Mouse (Mus musculus) heart, embryonic 14.5 days (tissue): Measurements from ENCODE around the gene Zfhx3. TPM values are rescaled to one million over a fixed set of nuclear protein-coding genes. Genes with fewer than 3 reads are reported as not detected.
A peak's percentile ranks its signal among the peaks of the same experiment; 100 is the strongest.

Experiments used
- ATAC-seq: fragments of 200-750 bp; cut with Nextera tagmentation; 2 replicates; pipeline ENCODE4 v1.8.0; 2017; ENCODE audit warnings: low read depth, moderate TSS enrichment; ENCODE audit not compliant: insufficient number of reproducible peaks, insufficient read depth, low FRiP score
- H3K27ac ChIP-seq, 2 experiments: fragments of 200-500 bp in 1 of 2; fragments of 300-500 bp in 1 of 2; sonication (generic) in 1 of 2; replicated peaks in 1 of 2; 2 replicates each; pipeline ENCODE4 v1.5.1; 2012 to 2014; ENCODE audit warnings: low read depth in 2 of 2, low read length in 2 of 2, control low read depth in 1 of 2, mild to moderate bottlenecking in 1 of 2, mixed read lengths in 1 of 2; ENCODE audit not compliant: control insufficient read depth in 1 of 2, insufficient read depth in 1 of 2
- H3K27me3 ChIP-seq: fragments of 300-500 bp; sonication (generic); 2 replicates; pipeline ENCODE4 v1.6.1; 2014; ENCODE audit warnings: mild to moderate bottlenecking, low read length, control low read depth; ENCODE audit not compliant: control insufficient read depth, insufficient read depth
- H3K36me3 ChIP-seq: fragments of 300-500 bp; sonication (generic); 2 replicates; pipeline ENCODE4 v1.6.1; 2014; ENCODE audit warnings: mild to moderate bottlenecking, control low read depth, low read length, mixed read lengths; ENCODE audit not compliant: control insufficient read depth, insufficient read depth
- H3K4me1 ChIP-seq, 2 experiments: fragments of 200-500 bp in 1 of 2; fragments of 300-500 bp in 1 of 2; sonication (generic) in 1 of 2; 2 replicates each; pipeline ENCODE4 v1.6.1; 2012 to 2014; ENCODE audit warnings: low read length in 2 of 2, control low read depth in 1 of 2, mixed read lengths in 1 of 2; ENCODE audit not compliant: control insufficient read depth in 2 of 2, insufficient read depth in 2 of 2
- H3K4me2 ChIP-seq: fragments of 300-500 bp; sonication (generic); 2 replicates; pipeline ENCODE4 v1.6.1; 2014; ENCODE audit warnings: mild to moderate bottlenecking, low read length
- H3K4me3 ChIP-seq, 2 experiments: fragments of 200-500 bp in 1 of 2; fragments of 300-500 bp in 1 of 2; sonication (generic) in 1 of 2; 2 replicates each; pipeline ENCODE4 v1.5.1; 2012 to 2014; ENCODE audit warnings: low read length in 2 of 2, mild to moderate bottlenecking in 2 of 2, control low read depth in 1 of 2, low read depth in 1 of 2, moderate library complexity in 1 of 2; ENCODE audit not compliant: control insufficient read depth in 1 of 2, insufficient read depth in 1 of 2
- H3K9ac ChIP-seq: fragments of 300-500 bp; sonication (generic); 2 replicates; pipeline ENCODE4 v1.6.1; 2014; ENCODE audit warnings: mild to moderate bottlenecking, low read length
- H3K9me3 ChIP-seq: fragments of 300-500 bp; sonication (generic); 2 replicates; pipeline ENCODE4 v1.6.1; 2016; ENCODE audit warnings: low read length, control low read depth; ENCODE audit not compliant: control insufficient read depth
- WGBS: fragments of 180-500 bp; shearing (Covaris S2); extraction: QIAGEN DNeasy Blood & Tissue Kit; methylation state at CpG from one replicate; pipeline ENCODE4 v1.1.7; 2014; 5-methylcytosine and 5-hydroxymethylcytosine counted together
- polyA plus RNA-seq: library from polyadenylated mRNA; unstranded; fragments of >200 nt; fragmentation: Nextera tagmentation; extraction: Ambion mirVana; gene quantifications from 2 replicates; pipeline ENCODE4 v1.2.1, GENCODE M21; 2014

Gene Zfhx3
- polyA plus RNA-seq, 1 experiment from 2014 or later, result 6.4 TPM

DNA sequence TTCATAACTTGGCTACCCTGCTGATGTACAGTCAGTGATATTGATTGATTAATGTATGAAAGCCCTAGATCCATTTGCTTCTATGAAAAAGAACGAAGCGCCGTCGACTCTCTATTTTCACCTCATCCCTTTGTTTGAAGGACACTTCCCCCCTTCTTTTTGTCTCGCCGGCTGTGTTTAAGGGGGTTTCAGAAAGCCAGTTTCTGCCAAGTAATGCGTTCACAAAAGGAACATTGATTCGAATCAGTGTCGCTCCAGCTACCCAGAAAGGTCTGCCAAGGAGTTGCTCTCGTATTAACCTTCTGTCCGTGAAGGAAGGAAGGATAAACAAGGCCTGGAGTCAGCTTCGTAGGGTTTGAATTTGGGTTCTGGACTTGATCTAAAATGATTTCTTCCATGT, 943.4 kb downstream of the Zfhx3 start:
- H3K27ac ChIP-seq, result no peak overlapping the region
- no peaks in the 10 kb centered on the region for H3K27me3 ChIP-seq
- no peak overlapping the region for H3K4me3 ChIP-seq
- H3K4me1 ChIP-seq, result peaks cover 18 to 19% of the 10 kb centered on the region in 2 experiments
- ATAC-seq, result no peak
- no peak overlapping the region for H3K9ac ChIP-seq
- no peaks in the 10 kb centered on the region for H3K9me3 ChIP-seq
- no peaks in the 10 kb centered on the region for H3K36me3 ChIP-seq
- WGBS, result 85% methylated on average over 12 of the region's 12 CpGs
- H3K4me2 ChIP-seq, result no peak overlapping the region

DNA sequence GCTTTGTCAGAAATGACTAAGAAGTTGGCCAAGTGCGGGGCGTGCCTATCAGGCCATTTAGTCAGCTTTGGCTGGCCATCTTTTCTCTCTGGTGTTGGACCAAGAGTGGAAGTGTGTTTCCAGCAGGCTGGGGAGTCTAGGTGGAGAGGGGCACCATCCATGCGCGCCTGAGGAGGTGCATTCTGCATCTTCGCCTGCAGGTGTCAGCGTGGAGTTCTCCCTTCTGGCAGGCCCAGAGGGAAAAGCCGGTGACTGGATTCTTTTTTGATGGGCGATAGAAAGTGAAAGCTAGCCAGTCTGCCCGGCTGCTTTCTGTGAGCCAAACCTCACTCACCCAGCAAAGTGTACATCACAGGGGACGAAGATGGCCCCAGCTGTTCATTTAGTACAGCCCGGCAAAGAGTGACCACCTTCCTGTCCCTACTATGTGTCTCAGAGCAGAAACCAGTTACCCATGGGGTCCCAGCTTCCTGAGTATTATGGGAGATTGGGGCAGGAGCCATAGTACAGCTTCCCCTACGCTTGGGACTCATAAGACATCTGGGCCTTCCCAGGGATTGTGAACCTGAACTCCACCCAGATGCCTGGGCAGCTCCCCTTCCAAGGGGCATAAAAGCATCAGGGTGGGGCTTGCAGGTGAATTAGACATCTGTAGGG, 944.3 kb downstream of the Zfhx3 start:
- Histone ChIP-seq H3K9ac (peak overlapping the region; percentile 71), H3K4me2 (peak overlapping the region; percentile 67), H3K4me3 (peak overlapping the region; percentile 28 to 33), H3K9me3 (no peaks in the 10 kb centered on the region), H3K27ac (peak overlapping the region in 1 of 2 experiments; percentile 53; a peak in 2 of 4 replicates), H3K4me1 (peaks cover 18 to 19% of the 10 kb centered on the region in 2 experiments), H3K36me3 (no peaks in the 10 kb centered on the region), H3K27me3 (no peaks in the 10 kb centered on the region)
- 15% methylated on average over 12 of the region's 12 CpGs for WGBS
- no peak for ATAC-seq

DNA sequence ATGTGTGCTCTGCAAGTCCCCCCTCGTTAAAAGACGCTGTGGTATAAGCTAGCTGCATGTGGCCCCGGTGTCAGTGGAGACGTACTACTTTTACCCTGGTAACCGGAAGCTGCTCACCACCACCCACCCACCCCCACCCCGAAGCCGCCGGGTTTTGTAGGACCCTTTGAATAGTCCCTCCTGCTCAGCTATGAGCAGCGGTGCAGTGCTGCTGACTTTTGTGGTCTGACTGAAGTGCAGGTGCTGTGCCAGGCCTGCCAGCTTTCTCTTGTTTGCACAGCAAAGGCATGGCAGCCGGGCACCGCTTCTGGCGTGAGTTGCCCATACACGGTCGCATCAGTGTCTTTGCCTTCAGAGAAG, 944.8 kb downstream of the Zfhx3 start:
- H3K4me2 ChIP-seq, result peak overlapping the region; percentile 67
- no peaks in the 10 kb centered on the region for H3K9me3 ChIP-seq
- H3K4me1 ChIP-seq, result peaks cover 18 to 19% of the 10 kb centered on the region in 2 experiments
- no peaks in the 10 kb centered on the region for H3K27me3 ChIP-seq
- no peak for ATAC-seq
- peak overlapping the region in 1 of 2 experiments; percentile 33; a peak in 1 of 4 replicates for H3K4me3 ChIP-seq
- H3K9ac ChIP-seq, result no peak overlapping the region
- H3K36me3 ChIP-seq, result no peaks in the 10 kb centered on the region
- WGBS, result 81% methylated on average over 14 of the region's 14 CpGs
- 0 out of 4 replicates have a peak overlapping the region, but pooled peaks of 1 of the 2 experiments have one; percentile 53 for H3K27ac ChIP-seq

DNA sequence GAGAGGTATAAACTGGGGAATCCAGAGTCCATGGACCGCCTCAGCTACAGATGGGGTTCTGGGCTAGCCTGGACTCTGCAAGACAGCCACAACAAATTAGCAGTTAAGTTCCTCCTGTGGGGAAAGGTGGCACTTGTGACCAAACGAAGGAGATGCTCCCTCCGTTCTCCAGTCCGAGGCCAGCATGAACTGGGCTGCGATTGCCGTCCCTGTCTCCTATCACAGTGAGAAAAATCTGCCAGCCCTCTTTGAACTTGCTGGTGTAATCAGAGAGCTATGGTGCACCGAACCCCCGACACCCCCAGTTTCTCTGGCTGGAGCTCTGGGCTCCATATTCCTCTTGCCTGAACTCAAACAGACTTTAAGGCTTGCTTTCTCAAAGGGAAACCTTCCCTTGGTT, 945.4 kb downstream of the Zfhx3 start:
- Histone ChIP-seq H3K27me3 (no peaks in the 10 kb centered on the region), H3K4me3 (no peak overlapping the region), H3K9me3 (no peaks in the 10 kb centered on the region), H3K4me2 (no peak overlapping the region), H3K36me3 (no peaks in the 10 kb centered on the region), H3K9ac (no peak overlapping the region), H3K27ac (no peak overlapping the region), H3K4me1 (peaks cover 15 to 18% of the 10 kb centered on the region in 2 experiments)
- no peak for ATAC-seq
- 84% methylated on average over 8 of the region's 8 CpGs for WGBS

GRCm38 (mm10) chr8:108888924-108889323, 946.5 kb downstream of the Zfhx3 start:
- H3K9ac ChIP-seq, result no peak overlapping the region
- no peaks in the 10 kb centered on the region for H3K27me3 ChIP-seq
- WGBS, result 76% methylated on average over 4 of the region's 4 CpGs
- no peak overlapping the region for H3K4me2 ChIP-seq
- no peak for ATAC-seq
- H3K4me3 ChIP-seq, result no peak overlapping the region
- no peaks in the 10 kb centered on the region for H3K36me3 ChIP-seq
- no peaks in the 10 kb centered on the region for H3K9me3 ChIP-seq
- H3K4me1 ChIP-seq, result peaks cover 14 to 17% of the 10 kb centered on the region in 2 experiments
- no peak overlapping the region for H3K27ac ChIP-seq

DNA sequence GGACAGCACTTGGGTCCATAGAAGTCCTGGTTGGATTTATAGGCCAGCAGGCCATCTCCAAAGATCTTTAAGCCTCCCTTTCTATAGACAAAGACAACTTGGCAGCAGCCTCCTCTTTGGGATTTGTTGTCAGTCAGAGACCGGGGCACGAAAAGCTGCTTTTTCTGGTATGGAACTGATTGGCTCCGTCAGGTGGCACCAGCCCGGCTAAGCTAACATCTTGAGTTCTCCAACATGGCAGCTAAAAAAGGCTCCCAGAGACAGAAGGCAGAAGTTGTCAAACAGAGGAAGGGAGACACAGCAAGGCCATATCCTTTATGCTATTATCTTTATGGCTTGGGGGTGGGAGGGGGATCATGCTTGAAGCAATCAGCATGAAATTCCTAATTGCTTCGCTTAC, 947.0 kb downstream of the Zfhx3 start:
- H3K9ac ChIP-seq, result peak overlapping the region; percentile 30; the same call in 1 of the 2 replicates
- H3K27me3 ChIP-seq, result no peaks in the 10 kb centered on the region
- no peak for ATAC-seq
- H3K27ac ChIP-seq, result no peak overlapping the region
- no peak overlapping the region for H3K4me3 ChIP-seq
- H3K36me3 ChIP-seq, result no peaks in the 10 kb centered on the region
- H3K4me2 ChIP-seq, result no peak overlapping the region
- WGBS, result 46% methylated on average over 5 of the region's 5 CpGs
- H3K9me3 ChIP-seq, result no peaks in the 10 kb centered on the region
- peaks cover 18 to 22% of the 10 kb centered on the region in 2 experiments for H3K4me1 ChIP-seq

DNA sequence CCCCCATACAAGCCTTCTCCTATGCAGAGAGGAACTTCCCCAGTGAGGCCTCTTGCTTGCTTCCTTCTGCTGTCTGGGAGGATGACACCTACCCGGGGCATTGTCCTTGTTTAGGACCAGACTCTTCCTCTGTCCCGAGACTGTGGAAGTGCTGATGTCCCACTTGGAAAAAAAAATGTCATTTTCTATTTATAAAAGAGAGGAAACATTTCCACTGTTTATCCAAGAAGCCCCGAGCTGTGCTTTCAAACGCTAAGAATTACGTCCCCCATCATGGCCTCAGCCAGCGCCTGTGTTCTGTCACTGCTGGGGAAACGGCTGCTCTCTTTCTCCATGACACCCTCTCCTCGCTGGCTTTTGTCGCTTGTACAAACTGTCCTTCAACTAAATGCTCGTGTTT, 951.8 kb downstream of the Zfhx3 start:
- Histone ChIP-seq H3K27ac (peak overlapping the region; percentile 82), H3K27me3 (no peaks in the 10 kb centered on the region), H3K4me2 (peak overlapping the region; percentile 44), H3K36me3 (no peaks in the 10 kb centered on the region), H3K4me3 (no peak overlapping the region), H3K4me1 (peaks cover 48% of the 10 kb centered on the region in 2 experiments), H3K9me3 (no peaks in the 10 kb centered on the region), H3K9ac (peak overlapping the region; percentile 23; the same call in 1 of the 2 replicates)
- 5% methylated on average over 10 of the region's 10 CpGs for WGBS
- ATAC-seq, result no peak
